Mouse (Mus musculus) ES-E14 (cell line): ENCODE data around the gene Zfp597. TPM values are rescaled to one million over a fixed set of nuclear protein-coding genes. Genes with fewer than 3 reads are reported as not detected.
"Not testable (repeated sequence)": the region's sequence is repeated elsewhere in the genome, so short reads cannot be mapped to it uniquely, and the experiment has no call there.

Experiments used
- DNase-seq: peaks from one replicate; pipeline ENCODE4 v3.0.0-alpha.2; 2013; ENCODE audit warnings: low read depth, low spot score
- H3K27ac ChIP-seq: 2 replicates; pipeline ENCODE4 v1.5.1; 2012; ENCODE audit warnings: low read depth, mild to moderate bottlenecking, low read length, moderate library complexity, mixed read lengths; ENCODE audit not compliant: poor library complexity, insufficient read depth, severe bottlenecking
- H3K36me3 ChIP-seq: 2 replicates; pipeline ENCODE4 v1.6.1; 2012; ENCODE audit warnings: mild to moderate bottlenecking, low read length, moderate library complexity, mixed read lengths; ENCODE audit not compliant: control insufficient read depth, poor library complexity, insufficient read depth, severe bottlenecking
- H3K4me1 ChIP-seq, 2 experiments: fragments of 150-350 bp in 1 of 2; sonication (generic) in 1 of 2; 2 replicates each; pipeline ENCODE4 v1.6.1; 2012; ENCODE audit warnings: low read length in 2 of 2, mild to moderate bottlenecking in 1 of 2, mixed read lengths in 1 of 2; ENCODE audit not compliant: control insufficient read depth in 2 of 2, insufficient read depth in 2 of 2, poor library complexity in 1 of 2
- H3K4me3 ChIP-seq, 2 experiments: fragments of 150-350 bp in 1 of 2; sonication (generic) in 1 of 2; 2 replicates each; pipeline ENCODE4 v1.5.1; 2012; ENCODE audit warnings: low read length in 2 of 2, low read depth in 1 of 2, mild to moderate bottlenecking in 1 of 2, mixed read lengths in 1 of 2; ENCODE audit not compliant: insufficient read depth in 1 of 2, poor library complexity in 1 of 2, severe bottlenecking in 1 of 2
- H3K9ac ChIP-seq: 2 replicates; pipeline ENCODE4 v1.6.1; 2012; ENCODE audit warnings: low read depth, mild to moderate bottlenecking, low read length, mixed read lengths; ENCODE audit not compliant: poor library complexity, insufficient read depth, severe bottlenecking
- H3K9me3 ChIP-seq: fragments of 150-350 bp; sonication (generic); 2 replicates; pipeline ENCODE4 v1.6.1; 2012; ENCODE audit warnings: low read depth, mild to moderate bottlenecking, low read length; ENCODE audit not compliant: control insufficient read depth, insufficient read depth
- CHD2 ChIP-seq: IDR thresholded peaks from 2 replicates; pipeline ENCODE4 v1.6.1; 2014; ENCODE audit warnings: mild to moderate bottlenecking, low read depth, low read length, inconsistent platforms
- HCFC1 ChIP-seq: IDR thresholded peaks from 2 replicates; pipeline ENCODE4 v1.6.1; 2012; ENCODE audit warnings: low read length, inconsistent platforms, borderline replicate concordance; ENCODE audit not compliant: insufficient read depth
- MAFK ChIP-seq: IDR thresholded peaks from 2 replicates; pipeline ENCODE4 v1.6.1; 2014; ENCODE audit warnings: mild to moderate bottlenecking, low read depth, low read length, inconsistent platforms; ENCODE audit not compliant: insufficient read depth
- ZC3H11A ChIP-seq: IDR thresholded peaks from 2 replicates; pipeline ENCODE4 v1.6.1; 2012; ENCODE audit warnings: low read depth, mild to moderate bottlenecking, inconsistent platforms, low read length, borderline replicate concordance
- ZNF384 ChIP-seq: IDR thresholded peaks from 2 replicates; pipeline ENCODE4 v1.6.1; 2012; ENCODE audit warnings: low read depth, low read length, inconsistent platforms
- in situ Hi-C, 2 experiments: fragments of 600-800 bp; cut with MboI; formaldehyde crosslinking; loops; one replicate each; pipeline ENCODE4 v1.15.1; 2025; ENCODE audit warnings: low sequenced_read_pairs in 2 of 2, inconsistent platforms in 1 of 2; ENCODE audit not compliant: unreplicated experiment in 2 of 2
- total RNA-seq: library from RNA; depleted of rRNA; stranded (reverse); fragments of 300-350 nt; gene quantifications from 2 replicates; pipeline ENCODE4 v1.2.3, GENCODE M21; 2012

Gene Zfp597
- total RNA-seq, 1 experiment = 10.7 TPM

- H3K9me3 ChIP-seq = no peaks in the 10 kb centered on the region
- no peak for DNase-seq
- in situ Hi-C loops = no loop called here
- H3K4me3 ChIP-seq = peak overlapping the region in 1 of 2 experiments; percentile 43; a peak in 1 of 4 replicates
- no peaks in the 10 kb centered on the region for H3K36me3 ChIP-seq
- TF ChIP-seq CHD2 (no peak), MAFK (no peak), ZC3H11A (no peak), ZNF384 (no peak), HCFC1 (no peak)
- H3K9ac ChIP-seq = no peak overlapping the region
- peaks cover 2 to 15% of the 10 kb centered on the region in 2 experiments; a peak in 3 of 4 replicates for H3K4me1 ChIP-seq
- H3K27ac ChIP-seq = no peak overlapping the region
These were observed 31.8 kb downstream of the Zfp597 start for GRCm38 (mm10) chr16:3852586-3852985.

- H3K9me3 ChIP-seq, H3K4me3 ChIP-seq, H3K27ac ChIP-seq, in situ Hi-C loops, DNase-seq, H3K9ac ChIP-seq, H3K36me3 ChIP-seq: not testable (repeated sequence)
- peaks cover 2 to 15% of the 10 kb centered on the region in 2 experiments; a peak in 3 of 4 replicates for H3K4me1 ChIP-seq
These were observed 33.1 kb downstream of the Zfp597 start for GRCm38 (mm10) chr16:3851301-3851700.

GRCm38 (mm10) chr16:3848416-3848815 lies 35.9 kb downstream of the Zfp597 start:
- DNase-seq = no peak
- Histone ChIP-seq H3K4me1 (peaks cover 2 to 15% of the 10 kb centered on the region in 2 experiments; a peak in 3 of 4 replicates), H3K36me3 (no peaks in the 10 kb centered on the region), H3K4me3 (no peak overlapping the region), H3K27ac (no peak overlapping the region), H3K9ac (no peak overlapping the region), H3K9me3 (no peaks in the 10 kb centered on the region)
- TF ChIP-seq ZNF384 (no peak), HCFC1 (no peak), ZC3H11A (no peak), CHD2 (no peak), MAFK (no peak)
- in situ Hi-C loops = no loop called here

GRCm38 (mm10) chr16:3847871-3848270 lies 36.5 kb downstream of the Zfp597 start:
- TF ChIP-seq ZC3H11A (no peak), HCFC1 (no peak), ZNF384 (no peak)
- H3K4me1 ChIP-seq = peaks cover 2 to 20% of the 10 kb centered on the region in 2 experiments; a peak in 3 of 4 replicates
- in situ Hi-C loops = no loop called here
- DNase-seq = no peak
- no peak overlapping the region for H3K9ac ChIP-seq
- H3K36me3 ChIP-seq = no peaks in the 10 kb centered on the region
- H3K27ac ChIP-seq = no peak overlapping the region
- H3K4me3 ChIP-seq = peak overlapping the region in 1 of 2 experiments; percentile 97; a peak in 2 of 4 replicates
- H3K9me3 ChIP-seq = no peaks in the 10 kb centered on the region
